Mouse (Mus musculus) adrenal gland, postnatal 4 days (tissue): ENCODE data around the gene Stard7. TPM values are rescaled to one million over a fixed set of nuclear protein-coding genes. Genes with fewer than 3 reads are reported as not detected.

Source experiments
- total RNA-seq, 2 experiments: library from RNA; stranded (reverse); gene quantifications; 2 replicates each; pipeline ENCODE4 v1.2.3; 2021

Stard7 gene
- total RNA-seq, 2 experiments from 2014 or later, result 145 to 149 TPM

Other genes with a start within 250 kb of the Stard7 start
- 10 to 100 TPM; 41.1 to 44.2 TPM for gene Blvra, start 199.6 kb upstream of the Stard7 start, total RNA-seq
- 10 to 100 TPM; 28.0 to 35.4 TPM for gene Ncaph, start 136.3 kb upstream of the Stard7 start, total RNA-seq
- 10 to 100 TPM; 11.5 to 13.1 TPM for gene Itpripl1, start 126.8 kb upstream of the Stard7 start, total RNA-seq
- gene 1810024B03Rik, start 61.9 kb upstream of the Stard7 start, total RNA-seq, result 1 to 10 TPM; 1.9 to 3.2 TPM
- gene Snrnp200, start 61.8 kb upstream of the Stard7 start, total RNA-seq, result 10 to 100 TPM; 86.1 to 96.0 TPM
- gene Ciao1, start 22.4 kb upstream of the Stard7 start, total RNA-seq, result 10 to 100 TPM; 96.7 to 98.6 TPM
- gene Tmem127, start 22.3 kb upstream of the Stard7 start, total RNA-seq, result 10 to 100 TPM; 69.4 to 70.0 TPM
- gene Dusp2, start 65.9 kb downstream of the Stard7 start, total RNA-seq, result 1 to 10 TPM; 2.5 to 2.7 TPM
- not detected for gene Astl, start 68.4 kb downstream of the Stard7 start, total RNA-seq
- gene Adra2b, start 93.0 kb downstream of the Stard7 start, total RNA-seq, result 1 to 10 TPM; 2.3 to 5.0 TPM
- under 1 TPM; 0.59 to 0.62 TPM for gene Gpat2, start 155.0 kb downstream of the Stard7 start, total RNA-seq
- 10 to 100 TPM; 42.8 to 47.2 TPM for gene Fahd2a, start 174.3 kb downstream of the Stard7 start, total RNA-seq